Mouse (Mus musculus): ENCODE measurements around the gene Il1rap. TPM values are rescaled to one million over a fixed set of nuclear protein-coding genes. Genes with fewer than 3 reads are reported as not detected.

Gene Il1rap
- polyA plus RNA-seq, 1 experiment from 2014 or later, result 6.6 TPM

DNA sequence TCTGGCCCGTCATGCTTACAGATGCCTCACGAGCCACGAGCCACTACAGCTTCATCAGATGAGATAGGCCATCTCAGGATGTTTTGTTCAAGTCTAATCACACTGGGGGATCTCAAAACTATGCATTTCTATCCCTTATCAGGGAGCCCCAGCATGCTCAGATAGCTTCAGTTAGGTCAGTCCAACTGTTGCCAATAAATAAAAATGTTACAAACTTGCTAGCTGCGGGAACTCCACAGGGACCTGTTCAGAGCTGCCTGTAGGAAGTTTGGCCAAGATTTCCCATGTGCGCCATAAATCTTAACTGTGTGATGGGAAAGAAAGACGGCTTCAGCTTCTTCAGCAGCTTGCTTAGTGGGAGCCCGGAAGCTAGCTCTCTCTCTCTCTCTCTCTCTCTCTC, 15.8 kb downstream of the Il1rap start:
- 48% methylated on average over 7 of the region's 7 CpGs for WGBS

DNA sequence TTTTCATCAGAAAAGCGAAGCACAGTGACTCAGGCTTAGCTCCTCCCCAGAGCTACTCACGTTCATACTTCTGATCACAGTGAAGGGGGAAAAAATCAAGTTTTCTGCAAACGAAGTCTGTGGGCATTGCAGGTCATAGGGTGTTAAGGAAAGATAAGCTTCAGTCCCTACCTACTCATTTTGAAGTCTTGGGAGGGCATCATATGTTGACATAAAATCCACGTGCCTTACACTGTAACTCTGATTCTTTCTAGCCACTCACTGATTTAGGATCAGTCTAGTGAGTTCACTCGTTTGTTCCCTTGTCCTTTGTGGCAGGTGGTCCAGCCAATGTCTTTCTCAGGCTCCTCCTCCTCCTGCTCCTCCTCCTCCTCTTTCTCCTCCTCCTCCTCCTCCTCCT, 17.1 kb downstream of the Il1rap start:
- H3K36me3 ChIP-seq (ENCODE audit: control insufficient read depth, insufficient read depth, low read length), result no peaks in the 10 kb centered on the region
- no peak overlapping the region for H3K4me3 ChIP-seq (ENCODE audit: low read depth, low read length)
- H3K4me2 ChIP-seq (ENCODE audit: low read depth, severe bottlenecking), result no peak overlapping the region
- 82% methylated on average over 5 of the region's 5 CpGs for WGBS
- DNase-seq (ENCODE audit: low spot score), result no peak
- no peak overlapping the region for H3K9ac ChIP-seq (ENCODE audit: low read length)
- H3K27me3 ChIP-seq (ENCODE audit: control insufficient read depth, insufficient read depth, low read length), result no peaks in the 10 kb centered on the region
- ATAC-seq (ENCODE audit: insufficient number of reproducible peaks, low FRiP score, low TSS enrichment, low read depth), result no peak
- no peak overlapping the region for H3K27ac ChIP-seq (replicated peaks; ENCODE audit: low read depth, low read length)
- H3K4me1 ChIP-seq (ENCODE audit: control insufficient read depth, insufficient read depth, low read length), result 0 out of 2 replicates have a peak, but pooled peaks cover 3% of the 10 kb centered on the region
- no peaks in the 10 kb centered on the region for H3K9me3 ChIP-seq (ENCODE audit: control insufficient read depth, low read length)

More for the DNA sequence above, 15.8 kb downstream of the Il1rap start:
- Histone ChIP-seq H3K9me3 (ENCODE audit: control insufficient read depth, low read length) (no peaks in the 10 kb centered on the region), H3K9ac (ENCODE audit: low read length) (no peak overlapping the region), H3K4me1 (ENCODE audit: control insufficient read depth, insufficient read depth, low read length) (0 out of 2 replicates have a peak, but pooled peaks cover 3% of the 10 kb centered on the region), H3K27me3 (ENCODE audit: control insufficient read depth, insufficient read depth, low read length) (no peaks in the 10 kb centered on the region), H3K36me3 (ENCODE audit: control insufficient read depth, insufficient read depth, low read length) (no peaks in the 10 kb centered on the region), H3K4me3 (ENCODE audit: low read depth, low read length) (no peak overlapping the region), H3K27ac (replicated peaks; ENCODE audit: low read depth, low read length) (no peak overlapping the region), H3K4me2 (ENCODE audit: low read depth, severe bottlenecking) (no peak overlapping the region)
- ATAC-seq (ENCODE audit: insufficient number of reproducible peaks, low FRiP score, low TSS enrichment, low read depth), result no peak
- DNase-seq (ENCODE audit: low spot score), result no peak

DNA sequence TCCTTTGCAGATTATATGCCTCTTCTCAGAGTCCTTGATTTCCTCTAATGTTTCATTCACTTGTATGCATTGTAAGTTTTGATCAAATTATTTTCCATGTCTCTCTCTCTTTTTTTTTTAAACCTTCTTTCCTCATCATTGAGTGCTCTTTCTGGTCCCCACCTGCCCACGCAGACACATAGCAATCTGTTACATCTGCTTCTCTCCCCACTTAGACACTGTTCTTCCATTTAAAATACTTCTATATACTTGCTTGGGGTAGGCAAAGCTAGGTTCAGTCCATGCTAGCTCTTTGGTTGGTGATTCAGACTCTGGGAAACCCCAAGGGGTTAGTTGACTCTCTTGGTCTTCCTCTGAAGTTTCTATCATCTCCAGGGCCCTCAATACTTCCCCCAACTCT, 20.0 kb downstream of the Il1rap start:
- ATAC-seq (ENCODE audit: insufficient number of reproducible peaks, low FRiP score, low TSS enrichment, low read depth), result no peak
- 93% methylated on average over 1 of the region's 1 CpGs for WGBS
- Histone ChIP-seq H3K4me2 (ENCODE audit: low read depth, severe bottlenecking) (no peak overlapping the region), H3K9me3 (ENCODE audit: control insufficient read depth, low read length) (no peaks in the 10 kb centered on the region), H3K36me3 (ENCODE audit: control insufficient read depth, insufficient read depth, low read length) (no peaks in the 10 kb centered on the region), H3K4me3 (ENCODE audit: low read depth, low read length) (no peak overlapping the region), H3K27me3 (ENCODE audit: control insufficient read depth, insufficient read depth, low read length) (no peaks in the 10 kb centered on the region), H3K4me1 (ENCODE audit: control insufficient read depth, insufficient read depth, low read length) (0 out of 2 replicates have a peak, but pooled peaks cover 3% of the 10 kb centered on the region), H3K9ac (ENCODE audit: low read length) (no peak overlapping the region), H3K27ac (replicated peaks; ENCODE audit: low read depth, low read length) (no peak overlapping the region)
- DNase-seq (ENCODE audit: low spot score), result no peak

GRCm38 (mm10) chr16:26604621-26605020, 23.1 kb downstream of the Il1rap start:
- Histone ChIP-seq H3K9ac (ENCODE audit: low read length) (no peak overlapping the region), H3K4me3 (ENCODE audit: low read depth, low read length) (no peak overlapping the region), H3K4me2 (ENCODE audit: low read depth, severe bottlenecking) (no peak overlapping the region), H3K27ac (replicated peaks; ENCODE audit: low read depth, low read length) (no peak overlapping the region), H3K27me3 (ENCODE audit: control insufficient read depth, insufficient read depth, low read length) (no peaks in the 10 kb centered on the region), H3K36me3 (ENCODE audit: control insufficient read depth, insufficient read depth, low read length) (no peaks in the 10 kb centered on the region), H3K9me3 (ENCODE audit: control insufficient read depth, low read length) (no peaks in the 10 kb centered on the region), H3K4me1 (ENCODE audit: control insufficient read depth, insufficient read depth, low read length) (no peaks in the 10 kb centered on the region)
- WGBS, result 87% methylated on average over 3 of the region's 3 CpGs
- ATAC-seq (ENCODE audit: insufficient number of reproducible peaks, low FRiP score, low TSS enrichment, low read depth) (no peak), DNase-seq (ENCODE audit: low spot score) (no peak)

DNA sequence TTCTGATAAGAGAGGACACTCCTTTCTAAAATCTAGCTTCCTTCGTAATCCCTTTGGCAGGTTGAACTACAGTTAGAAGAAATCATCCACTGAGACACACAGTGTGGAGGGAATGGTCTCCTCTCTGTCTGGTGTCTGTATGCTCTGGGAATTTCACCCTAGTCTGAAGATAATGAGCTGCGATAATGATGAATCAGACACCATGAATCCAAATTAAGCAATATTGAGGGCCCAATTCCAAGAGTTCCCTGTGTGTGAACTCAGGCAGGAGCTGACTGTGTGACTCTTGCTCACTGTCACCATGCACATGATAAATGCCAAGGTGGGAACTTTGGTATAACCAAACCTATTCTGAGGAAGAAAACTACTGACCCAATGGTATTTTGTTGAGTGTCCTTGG, 26.5 kb downstream of the Il1rap start:
- Histone ChIP-seq H3K4me3 (ENCODE audit: low read depth, low read length) (no peak overlapping the region), H3K9me3 (ENCODE audit: control insufficient read depth, low read length) (no peaks in the 10 kb centered on the region), H3K4me2 (ENCODE audit: low read depth, severe bottlenecking) (no peak overlapping the region), H3K4me1 (ENCODE audit: control insufficient read depth, insufficient read depth, low read length) (no peaks in the 10 kb centered on the region), H3K36me3 (ENCODE audit: control insufficient read depth, insufficient read depth, low read length) (no peaks in the 10 kb centered on the region), H3K9ac (ENCODE audit: low read length) (no peak overlapping the region), H3K27ac (replicated peaks; ENCODE audit: low read depth, low read length) (no peak overlapping the region), H3K27me3 (ENCODE audit: control insufficient read depth, insufficient read depth, low read length) (no peaks in the 10 kb centered on the region)
- WGBS, result 91% methylated on average over 2 of the region's 2 CpGs
- ATAC-seq (ENCODE audit: insufficient number of reproducible peaks, low FRiP score, low TSS enrichment, low read depth) (no peak), DNase-seq (ENCODE audit: low spot score) (no peak)

- no peak for DNase-seq (ENCODE audit: low spot score)
- Histone ChIP-seq H3K27ac (replicated peaks; ENCODE audit: low read depth, low read length) (no peak overlapping the region), H3K9me3 (ENCODE audit: control insufficient read depth, low read length) (no peaks in the 10 kb centered on the region), H3K9ac (ENCODE audit: low read length) (no peak overlapping the region), H3K36me3 (ENCODE audit: control insufficient read depth, insufficient read depth, low read length) (no peaks in the 10 kb centered on the region), H3K4me1 (ENCODE audit: control insufficient read depth, insufficient read depth, low read length) (no peaks in the 10 kb centered on the region), H3K4me3 (ENCODE audit: low read depth, low read length) (no peak overlapping the region), H3K4me2 (ENCODE audit: low read depth, severe bottlenecking) (no peak overlapping the region), H3K27me3 (ENCODE audit: control insufficient read depth, insufficient read depth, low read length) (no peaks in the 10 kb centered on the region)
- no peak for ATAC-seq (ENCODE audit: insufficient number of reproducible peaks, low FRiP score, low TSS enrichment, low read depth)
- WGBS, result 91% methylated on average over 1 of the region's 1 CpGs
These were observed 29.0 kb downstream of the Il1rap start for GRCm38 (mm10) chr16:26610508-26610907.

DNA sequence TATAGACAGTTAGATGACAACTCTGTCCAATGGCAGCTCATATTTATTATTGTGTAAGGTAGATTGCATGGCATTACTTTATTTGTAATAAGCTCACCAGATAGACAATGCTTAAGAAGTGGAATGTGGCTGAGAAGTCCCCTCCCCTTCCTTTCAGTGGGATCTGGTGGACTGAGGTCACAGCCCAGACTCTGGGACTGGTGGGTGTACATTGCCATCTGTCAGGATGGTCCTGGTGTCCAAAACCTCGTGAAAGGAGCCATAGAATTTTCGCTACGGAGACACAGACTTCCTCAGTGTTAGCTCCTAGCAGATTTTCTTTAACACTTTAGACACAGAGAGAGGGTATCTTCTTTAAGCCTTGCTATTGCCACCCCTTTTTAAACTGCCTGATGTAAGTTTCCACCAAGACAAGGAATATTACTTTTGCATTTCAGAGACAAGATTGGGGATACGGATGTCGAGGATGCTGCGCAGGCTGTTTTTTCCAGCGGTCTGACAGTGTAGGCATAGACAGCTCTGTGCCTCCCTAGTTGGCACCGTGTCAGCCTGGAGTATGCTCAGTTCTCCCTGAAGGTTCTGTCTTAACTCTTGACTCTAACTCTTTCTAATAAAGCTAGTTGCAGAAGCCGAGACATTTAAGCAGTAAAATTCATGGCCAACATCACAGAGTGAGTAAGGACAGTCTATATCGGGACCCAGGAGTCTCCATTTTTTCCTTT, 31.2 kb downstream of the Il1rap start:
- no peak for ATAC-seq (ENCODE audit: insufficient number of reproducible peaks, low FRiP score, low TSS enrichment, low read depth)
- Histone ChIP-seq H3K9ac (ENCODE audit: low read length) (no peak overlapping the region), H3K4me2 (ENCODE audit: low read depth, severe bottlenecking) (no peak overlapping the region), H3K4me3 (ENCODE audit: low read depth, low read length) (no peak overlapping the region), H3K27me3 (ENCODE audit: control insufficient read depth, insufficient read depth, low read length) (no peaks in the 10 kb centered on the region), H3K27ac (replicated peaks; ENCODE audit: low read depth, low read length) (no peak overlapping the region), H3K36me3 (ENCODE audit: control insufficient read depth, insufficient read depth, low read length) (no peaks in the 10 kb centered on the region), H3K9me3 (ENCODE audit: control insufficient read depth, low read length) (no peaks in the 10 kb centered on the region), H3K4me1 (ENCODE audit: control insufficient read depth, insufficient read depth, low read length) (no peaks in the 10 kb centered on the region)
- no peak for DNase-seq (ENCODE audit: low spot score)
- 86% methylated on average over 10 of the region's 10 CpGs for WGBS

DNA sequence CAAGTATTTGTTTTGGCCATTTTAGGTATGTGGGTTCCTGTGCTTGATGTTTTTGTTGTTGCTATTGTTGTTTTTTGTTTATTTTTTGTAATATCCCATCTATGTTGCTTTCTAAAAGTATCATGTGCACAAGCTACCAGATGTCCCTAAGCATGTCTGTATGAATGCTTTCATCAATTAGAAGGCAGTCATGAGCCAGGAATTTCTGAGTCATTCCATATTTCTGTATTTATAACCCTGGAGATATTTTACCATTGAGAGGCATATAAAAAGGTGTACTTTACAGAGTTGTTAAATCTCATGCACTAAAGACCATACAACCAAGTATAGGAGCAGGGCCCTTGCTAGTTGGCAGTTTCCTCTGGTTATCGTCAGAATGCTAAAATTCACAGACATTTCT, 41.6 kb downstream of the Il1rap start:
- no peak for DNase-seq (ENCODE audit: low spot score)
- ATAC-seq (ENCODE audit: insufficient number of reproducible peaks, low FRiP score, low TSS enrichment, low read depth), result no peak
- Histone ChIP-seq H3K36me3 (ENCODE audit: control insufficient read depth, insufficient read depth, low read length) (no peaks in the 10 kb centered on the region), H3K4me1 (ENCODE audit: control insufficient read depth, insufficient read depth, low read length) (no peaks in the 10 kb centered on the region), H3K4me3 (ENCODE audit: low read depth, low read length) (no peak overlapping the region), H3K27ac (replicated peaks; ENCODE audit: low read depth, low read length) (no peak overlapping the region), H3K9ac (ENCODE audit: low read length) (no peak overlapping the region), H3K9me3 (ENCODE audit: control insufficient read depth, low read length) (no peaks in the 10 kb centered on the region), H3K4me2 (ENCODE audit: low read depth, severe bottlenecking) (no peak overlapping the region), H3K27me3 (ENCODE audit: control insufficient read depth, insufficient read depth, low read length) (no peaks in the 10 kb centered on the region)
- 86% methylated on average over 1 of the region's 1 CpGs for WGBS

GRCm38 (mm10) chr16:26626065-26626464, 44.6 kb downstream of the Il1rap start:
- Histone ChIP-seq H3K4me2 (ENCODE audit: low read depth, severe bottlenecking) (no peak overlapping the region), H3K4me1 (ENCODE audit: control insufficient read depth, insufficient read depth, low read length) (no peaks in the 10 kb centered on the region), H3K27me3 (ENCODE audit: control insufficient read depth, insufficient read depth, low read length) (no peaks in the 10 kb centered on the region), H3K36me3 (ENCODE audit: control insufficient read depth, insufficient read depth, low read length) (no peaks in the 10 kb centered on the region), H3K27ac (replicated peaks; ENCODE audit: low read depth, low read length) (no peak overlapping the region), H3K9ac (ENCODE audit: low read length) (no peak overlapping the region), H3K9me3 (ENCODE audit: control insufficient read depth, low read length) (no peaks in the 10 kb centered on the region), H3K4me3 (ENCODE audit: low read depth, low read length) (no peak overlapping the region)
- DNase-seq (ENCODE audit: low spot score) (no peak), ATAC-seq (ENCODE audit: insufficient number of reproducible peaks, low FRiP score, low TSS enrichment, low read depth) (no peak)
- WGBS, result 88% methylated on average over 3 of the region's 3 CpGs

All from limb, embryonic 11.5 days (tissue).